Mouse (Mus musculus): ENCODE results near the gene Prss28. TPM values are rescaled to one million over a fixed set of nuclear protein-coding genes. Genes with fewer than 3 reads are reported as not detected.

Gene Prss28
- total RNA-seq (2023): not detected

GRCm38 (mm10) chr17:25308346-25308745, at the start of gene Prss28:
Gene Prss28 (plus strand): TSS chr17:25308646.

GRCm38 (mm10) chr17:25274571-25275346, 33.7 kb upstream of the Prss28 start, which contains the start of gene Ube2i:
Gene Ube2i (minus strand): TSS chr17:25274622.

GRCm38 (mm10) chr17:25298094-25298493, 10.4 kb upstream of the Prss28 start, which contains the start of gene Prss34:
Gene Prss34 (plus strand): TSS chr17:25298394.

GRCm38 (mm10) chr17:25318354-25318753, 9.9 kb downstream of the Prss28 start, which contains the start of gene Prss29:
Gene Prss29 (plus strand): TSS chr17:25318654.

GRCm38 (mm10) chr17:25345462-25345861, 37.0 kb downstream of the Prss28 start, which contains the start of gene Tpsab1:
Gene Tpsab1 (minus strand): TSS chr17:25345562.

Other genes starting within 250 kb of the Prss28 start
- gene Tmem204, start 225.1 kb upstream of the Prss28 start, total RNA-seq (2023): not detected
- gene Telo2, start 192.7 kb upstream of the Prss28 start, total RNA-seq (2023): 10 to 100 TPM; 42.1 to 47.6 TPM
- gene Ptx4, start 187.9 kb upstream of the Prss28 start, total RNA-seq (2023): not detected
- 10 to 100 TPM; 39.5 to 41.6 TPM for gene Clcn7, start 175.3 kb upstream of the Prss28 start, total RNA-seq (2023)
- gene Ccdc154, start 146.2 kb upstream of the Prss28 start, total RNA-seq (2023): under 1 TPM; 0.30 to 0.38 TPM
- gene Gm38655, start 133.2 kb upstream of the Prss28 start, total RNA-seq (2023): not detected
- 10 to 100 TPM; 17.6 to 19.4 TPM for gene BC003965, start 124.1 kb upstream of the Prss28 start, total RNA-seq (2023)
- gene Unkl, start 120.2 kb upstream of the Prss28 start, total RNA-seq (2023): 10 to 100 TPM; 43.1 to 45.2 TPM
- 10 to 100 TPM; 21.9 to 24.3 TPM for gene Gnptg, start 68.5 kb upstream of the Prss28 start, total RNA-seq (2023)
- gene Tsr3, start 68.5 kb upstream of the Prss28 start, total RNA-seq (2023): 10 to 100 TPM; 16.7 to 22.5 TPM
- 1 to 10 TPM in 1 of 2 experiments, under 1 TPM in 1; 0.39 to 2.0 TPM for gene Baiap3, start 52.3 kb upstream of the Prss28 start, total RNA-seq (2023)
- 100 to 1,000 TPM; 445 to 482 TPM for gene Ube2i, start 34.0 kb upstream of the Prss28 start, total RNA-seq (2023)
- not detected for gene Prss34, start 10.3 kb upstream of the Prss28 start, total RNA-seq (2023)
- not detected for gene Prss29, start 10.0 kb downstream of the Prss28 start, total RNA-seq (2023)
- not detected for gene Tpsab1, start 36.9 kb downstream of the Prss28 start, total RNA-seq (2023)
- not detected for gene Tpsb2, start 57.7 kb downstream of the Prss28 start, total RNA-seq (2023)
- gene Tpsg1, start 60.6 kb downstream of the Prss28 start, total RNA-seq (2023): not detected
- gene Cacna1h, start 125.1 kb downstream of the Prss28 start, total RNA-seq (2023): 1 to 10 TPM; 5.6 to 5.7 TPM
- not detected for gene Tekt4, start 146.0 kb downstream of the Prss28 start, total RNA-seq (2023)
- gene Sstr5, start 188.6 kb downstream of the Prss28 start, total RNA-seq (2023): not detected